8 mouse cellular contexts compared by ENCODE assay signal in genomic region chr4:126754231-126754611, GRCm38 (mm10). TPM values are rescaled to one million over a fixed set of nuclear protein-coding genes. Genes with fewer than 3 reads are reported as not detected.
DNase-seq lines count a peak whose midpoint lies in the region; ATAC-seq and TF ChIP-seq lines count a peak whose summit lies in the region.

No protein-coding gene starts in this region.

- no peaks in the 10 kb centered on the region for H3K36me3 ChIP-seq in thymus, adult 2 months (ENCODE audit: control insufficient read depth, insufficient read depth, low read length)
- peaks cover 20% of the 10 kb centered on the region for H3K36me3 ChIP-seq in limb, embryonic 14.5 days (ENCODE audit: control insufficient read depth, insufficient read depth, low read length)
- H3K36me3 ChIP-seq in stomach, embryonic 16.5 days (ENCODE audit: control insufficient read depth, insufficient read depth, low read length): 0 out of 2 replicates have a peak, but pooled peaks cover 3% of the 10 kb centered on the region

- TF ChIP-seq CTCF in gastrocnemius, adult 2 months (IDR thresholded peaks at IDR 0.05): no peak
- no peak for TF ChIP-seq CTCF in thymus, adult 2 months (IDR thresholded peaks at IDR 0.05; ENCODE audit: borderline replicate concordance, control insufficient read depth, extremely low read depth, insufficient read depth, low read length, poor library complexity)

- no peak for DNase-seq in gastrocnemius, adult 2 months
- no peak for DNase-seq in gastrocnemius, postnatal 36 days
- no peak for DNase-seq in thymus, adult 2 months
- no peak for DNase-seq in thymus, postnatal 0 days (ENCODE audit: low spot score)
- DNase-seq in limb, embryonic 14.5 days (ENCODE audit: low spot score): no peak
- DNase-seq in c-Kit-positive CD71-positive TER-119-positive erythroid progenitor cells, embryonic 14.5 days (ENCODE audit: low spot score): no peak

- H3K9me3 ChIP-seq in limb, embryonic 14.5 days (ENCODE audit: control insufficient read depth, low read length): no peaks in the 10 kb centered on the region
- H3K9me3 ChIP-seq in stomach, embryonic 16.5 days (replicated peaks; ENCODE audit: control insufficient read depth, low read length): no peaks in the 10 kb centered on the region

- H3K27ac ChIP-seq in gastrocnemius, adult 2 months: peak overlapping the region; percentile 99
- no peak overlapping the region for H3K27ac ChIP-seq in thymus, adult 2 months (ENCODE audit: control insufficient read depth, insufficient read depth, low read length)
- H3K27ac ChIP-seq in limb, embryonic 14.5 days (replicated peaks; ENCODE audit: low read depth, low read length): peak overlapping the region; percentile 89
- peak overlapping the region; percentile 98 for H3K27ac ChIP-seq in stomach, embryonic 16.5 days (ENCODE audit: low read length)

- H3K9ac ChIP-seq in limb, embryonic 14.5 days (ENCODE audit: low read depth, low read length, severe bottlenecking): peak overlapping the region; percentile 75
- peak overlapping the region; percentile 93 for H3K9ac ChIP-seq in stomach, embryonic 16.5 days (ENCODE audit: low read length)

- no peak for TF ChIP-seq POLR2A in thymus, adult 2 months (IDR thresholded peaks at IDR 0.05; ENCODE audit: control insufficient read depth, extremely low read depth, insufficient read depth, low read length, poor library complexity)
- no peak for TF ChIP-seq POLR2A in limb, embryonic 14.5 days (IDR thresholded peaks at IDR 0.05; ENCODE audit: borderline replicate concordance, extremely low read depth, insufficient read depth, insufficient read length)

- intact Hi-C loops in gastrocnemius, adult 2 months (cut with DNase I): loop anchor here (5.0 kb wide), 1 partner anchor 77 kb away; the partner anchor contains the start of gene Psmb2
- intact Hi-C loops in gastrocnemius, postnatal 36 days (cut with DNase I): no loop called here

- peak overlapping the region; percentile 99 for H3K4me2 ChIP-seq in limb, embryonic 14.5 days (replicated peaks; ENCODE audit: low read depth, low read length, severe bottlenecking)
- H3K4me2 ChIP-seq in stomach, embryonic 16.5 days (ENCODE audit: low read depth, low read length): peak overlapping the region; percentile 93

- H3K4me1 ChIP-seq in thymus, adult 2 months (replicated peaks; ENCODE audit: control insufficient read depth, insufficient read depth, low read length): peaks cover 10% of the 10 kb centered on the region
- H3K4me1 ChIP-seq in limb, embryonic 14.5 days (ENCODE audit: control insufficient read depth, insufficient read depth, low read length): peaks cover 23% of the 10 kb centered on the region
- peaks cover 24% of the 10 kb centered on the region for H3K4me1 ChIP-seq in stomach, embryonic 16.5 days (ENCODE audit: control insufficient read depth, insufficient read depth, low read length)

- H3K27me3 ChIP-seq in thymus, adult 2 months (ENCODE audit: control insufficient read depth, insufficient read depth, low read length): no peaks in the 10 kb centered on the region
- no peaks in the 10 kb centered on the region for H3K27me3 ChIP-seq in limb, embryonic 14.5 days (ENCODE audit: control insufficient read depth, insufficient read depth, low read length)
- no peaks in the 10 kb centered on the region for H3K27me3 ChIP-seq in stomach, embryonic 16.5 days (ENCODE audit: control insufficient read depth, insufficient read depth, low read length)

- 2% methylated on average over 12 of the region's 12 CpGs for WGBS in thymus, adult 2 months
- 5% methylated on average over 12 of the region's 12 CpGs for WGBS in limb, embryonic 14.5 days
- WGBS in stomach, embryonic 16.5 days: 1% methylated on average over 12 of the region's 12 CpGs

- H3K4me3 ChIP-seq in gastrocnemius, adult 2 months: peak overlapping the region; percentile 84
- H3K4me3 ChIP-seq in thymus, adult 2 months (ENCODE audit: control insufficient read depth, insufficient read depth, low read length): peak overlapping the region; percentile 78
- peak overlapping the region; percentile 67 for H3K4me3 ChIP-seq in limb, embryonic 14.5 days (replicated peaks; ENCODE audit: low read length)
- H3K4me3 ChIP-seq in stomach, embryonic 16.5 days (replicated peaks; ENCODE audit: low read length): peak overlapping the region; percentile 97

- ATAC-seq in limb, embryonic 14.5 days (ENCODE audit: low FRiP score, low read depth): no peak
- ATAC-seq in stomach, embryonic 16.5 days (ENCODE audit: insufficient read depth, low FRiP score): no peak
- no peak for ATAC-seq in erythroid progenitor cell, adult 5-6 weeks (replicated peaks; ENCODE audit: low FRiP score, poor library complexity, severe bottlenecking)

RNA-seq across cellular contexts. Expression of gene AU040320, which starts 0.9 kb away (rescaled TPM):
- total RNA-seq in gastrocnemius, adult 2 months (2021): 10 to 100 TPM; 27.8 to 29.3 TPM
- total RNA-seq in gastrocnemius, postnatal 36 days (2021): 10 to 100 TPM; 23.5 TPM
- polyA plus RNA-seq in thymus, adult 2 months (2012; rRNA removed): 31.6 and 40.0 TPM in 2 replicates
- 15.4 and 15.6 TPM in 2 replicates for polyA plus RNA-seq in thymus, postnatal 0 days (2015; fragmentation: Nextera tagmentation; extraction: Ambion mirVana)
- polyA plus RNA-seq in limb, embryonic 14.5 days (2012; rRNA removed): 27.7 and 31.8 TPM in 2 replicates
- polyA plus RNA-seq in limb, embryonic 14.5 days (2014; fragmentation: Nextera tagmentation; extraction: Ambion mirVana): 21.1 and 22.9 TPM in 2 replicates
- 24.1 and 27.8 TPM in 2 replicates for polyA plus RNA-seq in stomach, embryonic 16.5 days (2015; fragmentation: Nextera tagmentation; extraction: Ambion mirVana)
- 11.3 and 24.5 TPM in 2 replicates for total RNA-seq in erythroid progenitor cell, adult 5-6 weeks (2015; ENCODE audit: low replicate concordance)
- 3.8 and 8.0 TPM in 2 replicates for total RNA-seq in erythroid progenitor cell, adult 5-6 weeks (2017; ENCODE audit: low replicate concordance)

RNA-seq across cellular contexts. Expression of gene Ncdn, which starts 1.0 kb away (rescaled TPM):
- total RNA-seq in gastrocnemius, adult 2 months (2021): 10 to 100 TPM; 11.0 to 11.7 TPM
- 1 to 10 TPM; 7.6 to 9.9 TPM for total RNA-seq in gastrocnemius, postnatal 36 days (2021)
- 53.6 and 60.4 TPM in 2 replicates for polyA plus RNA-seq in thymus, adult 2 months (2012; rRNA removed)
- 18.4 and 20.6 TPM in 2 replicates for polyA plus RNA-seq in thymus, postnatal 0 days (2015; fragmentation: Nextera tagmentation; extraction: Ambion mirVana)
- polyA plus RNA-seq in limb, embryonic 14.5 days (2012; rRNA removed): 39.0 and 51.9 TPM in 2 replicates
- 29.1 and 29.8 TPM in 2 replicates for polyA plus RNA-seq in limb, embryonic 14.5 days (2014; fragmentation: Nextera tagmentation; extraction: Ambion mirVana)
- 25.4 and 26.1 TPM in 2 replicates for polyA plus RNA-seq in stomach, embryonic 16.5 days (2015; fragmentation: Nextera tagmentation; extraction: Ambion mirVana)
- total RNA-seq in erythroid progenitor cell, adult 5-6 weeks (2015; ENCODE audit: low replicate concordance): 1.1 and 1.3 TPM in 2 replicates
- total RNA-seq in erythroid progenitor cell, adult 5-6 weeks (2017; ENCODE audit: low replicate concordance): 1.0 and 3.0 TPM in 2 replicates

RNA-seq across cellular contexts. Expression of gene Tfap2e, which starts 18.2 kb away (rescaled TPM):
- not detected for total RNA-seq in gastrocnemius, adult 2 months (2021)
- not detected for total RNA-seq in gastrocnemius, postnatal 36 days (2021)
- polyA plus RNA-seq in thymus, adult 2 months (2012; rRNA removed): 0.07 and 0.20 TPM in 2 replicates
- polyA plus RNA-seq in thymus, postnatal 0 days (2015; fragmentation: Nextera tagmentation; extraction: Ambion mirVana): not detected in 2 replicates
- polyA plus RNA-seq in limb, embryonic 14.5 days (2012; rRNA removed): 0.48 and 0.53 TPM in 2 replicates
- polyA plus RNA-seq in limb, embryonic 14.5 days (2014; fragmentation: Nextera tagmentation; extraction: Ambion mirVana): 0.34 and 0.46 TPM in 2 replicates
- polyA plus RNA-seq in stomach, embryonic 16.5 days (2015; fragmentation: Nextera tagmentation; extraction: Ambion mirVana): not detected in 2 replicates
- not detected in 2 replicates for total RNA-seq in erythroid progenitor cell, adult 5-6 weeks (2015; ENCODE audit: low replicate concordance)
- total RNA-seq in erythroid progenitor cell, adult 5-6 weeks (2017; ENCODE audit: low replicate concordance): not detected in 2 replicates
